Mouse (Mus musculus) kidney, postnatal 14 days (tissue): ENCODE measurements at regions not wholly inside any gene's neighbourhood (a gene's known extent, or its start where the extent isn't known, plus 50 kb on each side); places are given as distances from the start of the nearest gene placed in this dataset.

Experiments used
- DNase-seq: peaks from one replicate; pipeline ENCODE4 v3.0.0; 2022; ENCODE audit warnings: mixed read lengths

DNA sequence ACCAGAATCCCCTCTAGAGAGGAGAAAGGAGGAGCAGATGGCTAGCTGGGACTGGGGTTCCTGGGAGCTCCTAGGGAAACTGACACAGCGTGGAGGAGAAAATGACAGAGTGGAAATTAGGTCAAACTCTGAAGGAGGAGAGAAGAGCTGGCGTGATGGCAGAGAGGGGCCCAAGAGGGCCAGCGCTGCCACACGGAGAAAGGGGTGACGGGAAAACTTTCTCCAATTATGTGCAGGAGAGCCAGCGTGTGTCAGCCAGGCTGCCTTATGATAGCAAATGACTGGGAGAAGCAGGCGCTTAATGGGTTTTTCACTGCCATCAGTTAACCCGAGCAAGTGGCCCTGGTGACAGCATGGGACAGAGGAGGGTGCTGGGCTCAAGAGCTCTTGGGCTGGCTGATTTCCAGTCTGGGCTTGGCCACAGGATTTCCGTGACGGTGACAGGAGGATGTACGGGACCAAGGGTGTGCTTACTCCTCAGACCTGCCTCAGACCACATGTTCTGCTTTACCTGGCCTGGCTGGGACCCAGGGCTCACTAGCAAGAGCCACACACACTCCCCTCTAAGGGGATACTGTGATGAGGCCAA is 102.9 kb downstream of the Plxna1 start:
- DNase-seq, result no peak

DNA sequence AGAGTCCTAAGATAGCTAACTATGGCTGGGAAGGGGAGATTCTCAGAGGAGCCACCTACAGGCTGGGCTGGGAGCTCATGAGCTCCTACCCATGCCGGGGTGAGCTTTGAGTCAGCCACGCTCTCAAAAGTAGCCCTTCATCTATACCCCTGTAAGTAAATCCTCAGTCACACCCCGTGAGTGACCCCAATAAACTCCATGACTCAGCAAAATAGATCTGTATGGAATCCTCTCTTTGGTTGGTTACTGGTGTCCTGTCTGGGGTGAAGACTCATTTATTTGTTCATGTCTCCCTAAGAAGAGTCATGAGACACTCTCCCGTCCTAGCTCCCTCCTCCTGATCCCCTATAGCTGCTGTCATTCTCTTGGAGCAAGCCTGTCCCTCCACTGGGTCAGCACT is 99.5 kb downstream of the Plxna1 start:
- no peak for DNase-seq

DNA sequence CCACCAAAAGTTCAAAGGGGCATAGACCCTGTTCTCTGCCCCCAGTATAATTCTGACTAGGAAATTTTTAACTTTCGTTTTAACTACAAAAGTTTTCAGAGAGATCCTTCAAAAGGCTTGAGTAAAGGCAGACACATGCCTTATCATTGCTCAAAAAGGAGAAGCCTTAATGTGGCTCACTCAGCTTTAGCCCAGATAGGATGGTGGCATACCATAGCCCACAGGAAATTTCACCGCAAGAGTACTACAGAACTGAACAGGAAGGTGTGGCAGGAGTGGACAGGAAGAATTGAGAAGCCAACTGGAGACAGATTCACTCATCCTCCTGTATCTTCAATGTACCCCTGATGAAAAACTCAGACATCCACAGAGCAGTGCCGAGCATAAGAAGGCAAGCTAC is 97.1 kb downstream of the Plxna1 start:
- no peak for DNase-seq
